Mouse (Mus musculus) ES-E14 (cell line): ENCODE results near the gene Map2k6. TPM values are rescaled to one million over a fixed set of nuclear protein-coding genes. Genes with fewer than 3 reads are reported as not detected.

ENCODE experiments used
- DNase-seq: peaks from one replicate; pipeline ENCODE4 v3.0.0-alpha.2; 2013; ENCODE audit warnings: low read depth, low spot score
- H3K27ac ChIP-seq: 2 replicates; pipeline ENCODE4 v1.5.1; 2012; ENCODE audit warnings: low read depth, mild to moderate bottlenecking, low read length, moderate library complexity, mixed read lengths; ENCODE audit not compliant: poor library complexity, insufficient read depth, severe bottlenecking
- H3K36me3 ChIP-seq: 2 replicates; pipeline ENCODE4 v1.6.1; 2012; ENCODE audit warnings: mild to moderate bottlenecking, low read length, moderate library complexity, mixed read lengths; ENCODE audit not compliant: control insufficient read depth, poor library complexity, insufficient read depth, severe bottlenecking
- H3K4me1 ChIP-seq, 2 experiments: fragments of 150-350 bp in 1 of 2; sonication (generic) in 1 of 2; 2 replicates each; pipeline ENCODE4 v1.6.1; 2012; ENCODE audit warnings: low read length in 2 of 2, mild to moderate bottlenecking in 1 of 2, mixed read lengths in 1 of 2; ENCODE audit not compliant: control insufficient read depth in 2 of 2, insufficient read depth in 2 of 2, poor library complexity in 1 of 2
- H3K4me3 ChIP-seq, 2 experiments: fragments of 150-350 bp in 1 of 2; sonication (generic) in 1 of 2; 2 replicates each; pipeline ENCODE4 v1.5.1; 2012; ENCODE audit warnings: low read length in 2 of 2, low read depth in 1 of 2, mild to moderate bottlenecking in 1 of 2, mixed read lengths in 1 of 2; ENCODE audit not compliant: insufficient read depth in 1 of 2, poor library complexity in 1 of 2, severe bottlenecking in 1 of 2
- H3K9ac ChIP-seq: 2 replicates; pipeline ENCODE4 v1.6.1; 2012; ENCODE audit warnings: low read depth, mild to moderate bottlenecking, low read length, mixed read lengths; ENCODE audit not compliant: poor library complexity, insufficient read depth, severe bottlenecking
- H3K9me3 ChIP-seq: fragments of 150-350 bp; sonication (generic); 2 replicates; pipeline ENCODE4 v1.6.1; 2012; ENCODE audit warnings: low read depth, mild to moderate bottlenecking, low read length; ENCODE audit not compliant: control insufficient read depth, insufficient read depth
- CHD2 ChIP-seq: IDR thresholded peaks from 2 replicates; pipeline ENCODE4 v1.6.1; 2014; ENCODE audit warnings: mild to moderate bottlenecking, low read depth, low read length, inconsistent platforms
- HCFC1 ChIP-seq: IDR thresholded peaks from 2 replicates; pipeline ENCODE4 v1.6.1; 2012; ENCODE audit warnings: low read length, inconsistent platforms, borderline replicate concordance; ENCODE audit not compliant: insufficient read depth
- MAFK ChIP-seq: IDR thresholded peaks from 2 replicates; pipeline ENCODE4 v1.6.1; 2014; ENCODE audit warnings: mild to moderate bottlenecking, low read depth, low read length, inconsistent platforms; ENCODE audit not compliant: insufficient read depth
- ZC3H11A ChIP-seq: IDR thresholded peaks from 2 replicates; pipeline ENCODE4 v1.6.1; 2012; ENCODE audit warnings: low read depth, mild to moderate bottlenecking, inconsistent platforms, low read length, borderline replicate concordance
- ZNF384 ChIP-seq: IDR thresholded peaks from 2 replicates; pipeline ENCODE4 v1.6.1; 2012; ENCODE audit warnings: low read depth, low read length, inconsistent platforms
- in situ Hi-C, 2 experiments: fragments of 600-800 bp; cut with MboI; formaldehyde crosslinking; loops; one replicate each; pipeline ENCODE4 v1.15.1; 2025; ENCODE audit warnings: low sequenced_read_pairs in 2 of 2, inconsistent platforms in 1 of 2; ENCODE audit not compliant: unreplicated experiment in 2 of 2
- total RNA-seq: library from RNA; depleted of rRNA; stranded (reverse); fragments of 300-350 nt; gene quantifications from 2 replicates; pipeline ENCODE4 v1.2.3, GENCODE M21; 2012

Map2k6 gene
- total RNA-seq, 1 experiment: 9.8 TPM

DNA sequence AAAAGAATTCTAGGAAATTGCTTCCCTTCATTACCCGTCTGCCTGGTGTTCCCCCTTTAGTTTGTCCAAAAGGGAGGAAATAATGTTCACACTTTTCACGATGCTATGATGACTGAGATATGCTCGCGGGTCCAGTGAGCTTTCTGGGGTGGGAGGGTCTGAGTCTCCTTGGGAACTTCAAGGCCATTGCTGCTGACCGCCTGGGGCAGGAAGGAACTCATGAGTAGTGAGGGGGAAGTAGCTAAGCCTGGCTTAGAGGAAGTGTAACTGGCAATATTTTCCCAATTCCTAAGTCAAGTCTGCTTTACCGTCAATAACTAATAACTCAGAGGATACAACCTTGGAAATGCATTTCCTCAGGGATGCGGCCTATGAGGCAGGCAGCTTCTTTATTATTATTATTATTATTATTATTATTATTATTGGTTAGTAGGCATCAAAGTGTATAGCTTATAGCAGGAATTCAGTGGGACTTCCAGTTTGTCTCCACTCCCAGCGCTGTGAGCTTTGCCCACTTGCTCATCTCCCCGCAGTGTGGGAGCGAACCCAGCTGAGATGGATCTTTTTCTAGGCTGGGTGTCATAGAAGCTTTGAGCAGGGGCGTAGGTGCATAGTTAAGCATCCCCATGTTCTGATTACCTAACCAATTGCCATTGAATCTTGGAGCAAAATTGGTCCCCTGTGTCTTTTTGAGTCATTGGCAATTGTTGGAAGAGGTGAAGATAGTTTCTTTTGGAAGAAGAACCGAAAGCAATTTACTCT is 163.6 kb downstream of the Map2k6 start:
- in situ Hi-C loops: no loop called here
- TF ChIP-seq HCFC1: no peak
- TF ChIP-seq CHD2: no peak
- TF ChIP-seq ZNF384: no peak
- TF ChIP-seq MAFK: no peak
- TF ChIP-seq ZC3H11A: no peak
- no peak overlapping the region for H3K27ac ChIP-seq
- no peaks in the 10 kb centered on the region for H3K9me3 ChIP-seq
- H3K36me3 ChIP-seq: no peaks in the 10 kb centered on the region
- DNase-seq: no peak
- no peaks in the 10 kb centered on the region for H3K4me1 ChIP-seq
- no peak overlapping the region for H3K9ac ChIP-seq
- no peak overlapping the region for H3K4me3 ChIP-seq

GRCm38 (mm10) chr11:110563272-110563671 is 164.3 kb downstream of the Map2k6 start:
- Histone ChIP-seq H3K9ac (no peak overlapping the region), H3K36me3 (no peaks in the 10 kb centered on the region), H3K4me1 (no peaks in the 10 kb centered on the region), H3K4me3 (no peak overlapping the region), H3K9me3 (no peaks in the 10 kb centered on the region), H3K27ac (no peak overlapping the region)
- no peak for DNase-seq
- in situ Hi-C loops: no loop called here
- TF ChIP-seq CHD2: no peak
- no peak for TF ChIP-seq HCFC1
- TF ChIP-seq MAFK: no peak
- TF ChIP-seq ZC3H11A: no peak

- Histone ChIP-seq H3K9ac (no peak overlapping the region), H3K4me1 (no peaks in the 10 kb centered on the region), H3K9me3 (no peaks in the 10 kb centered on the region), H3K4me3 (no peak overlapping the region), H3K36me3 (no peaks in the 10 kb centered on the region), H3K27ac (no peak overlapping the region)
- TF ChIP-seq CHD2 (no peak), ZC3H11A (no peak), MAFK (no peak), ZNF384 (no peak), HCFC1 (no peak)
- no peak for DNase-seq
- in situ Hi-C loops: no loop called here
These were observed 164.9 kb downstream of the Map2k6 start for GRCm38 (mm10) chr11:110563801-110564200.

DNA sequence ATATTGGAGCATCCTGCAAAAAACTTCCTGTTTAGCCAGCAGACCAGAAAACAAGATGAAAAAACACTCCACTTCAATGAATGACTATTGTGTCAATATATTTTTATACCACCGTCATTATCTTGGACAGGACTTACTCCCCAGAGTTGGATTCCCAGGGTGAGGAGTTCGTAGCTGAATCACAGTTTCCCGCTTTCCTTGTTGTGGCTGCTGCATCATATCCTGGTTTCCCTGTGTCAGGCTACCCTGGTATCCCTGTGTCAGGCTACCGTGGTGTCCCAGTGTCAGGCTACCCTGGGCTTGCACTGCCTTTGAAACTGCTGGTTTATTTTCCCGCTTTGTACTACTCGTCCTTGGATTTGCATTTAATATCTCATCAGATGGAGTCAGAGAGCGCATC is 167.4 kb downstream of the Map2k6 start:
- in situ Hi-C loops: no loop called here
- H3K4me1 ChIP-seq: no peaks in the 10 kb centered on the region
- H3K27ac ChIP-seq: no peak overlapping the region
- DNase-seq: no peak
- no peaks in the 10 kb centered on the region for H3K9me3 ChIP-seq
- no peaks in the 10 kb centered on the region for H3K36me3 ChIP-seq
- no peak overlapping the region for H3K4me3 ChIP-seq
- H3K9ac ChIP-seq: no peak overlapping the region
- TF ChIP-seq HCFC1 (no peak), CHD2 (no peak), ZNF384 (no peak), MAFK (no peak), ZC3H11A (no peak)
